Mouse (Mus musculus): Measurements from ENCODE around the gene Dolpp1.
"Not testable (repeated sequence)": the region's sequence is repeated elsewhere in the genome, so short reads cannot be mapped to it uniquely, and the experiment has no call there.

Gene Dolpp1

DNA sequence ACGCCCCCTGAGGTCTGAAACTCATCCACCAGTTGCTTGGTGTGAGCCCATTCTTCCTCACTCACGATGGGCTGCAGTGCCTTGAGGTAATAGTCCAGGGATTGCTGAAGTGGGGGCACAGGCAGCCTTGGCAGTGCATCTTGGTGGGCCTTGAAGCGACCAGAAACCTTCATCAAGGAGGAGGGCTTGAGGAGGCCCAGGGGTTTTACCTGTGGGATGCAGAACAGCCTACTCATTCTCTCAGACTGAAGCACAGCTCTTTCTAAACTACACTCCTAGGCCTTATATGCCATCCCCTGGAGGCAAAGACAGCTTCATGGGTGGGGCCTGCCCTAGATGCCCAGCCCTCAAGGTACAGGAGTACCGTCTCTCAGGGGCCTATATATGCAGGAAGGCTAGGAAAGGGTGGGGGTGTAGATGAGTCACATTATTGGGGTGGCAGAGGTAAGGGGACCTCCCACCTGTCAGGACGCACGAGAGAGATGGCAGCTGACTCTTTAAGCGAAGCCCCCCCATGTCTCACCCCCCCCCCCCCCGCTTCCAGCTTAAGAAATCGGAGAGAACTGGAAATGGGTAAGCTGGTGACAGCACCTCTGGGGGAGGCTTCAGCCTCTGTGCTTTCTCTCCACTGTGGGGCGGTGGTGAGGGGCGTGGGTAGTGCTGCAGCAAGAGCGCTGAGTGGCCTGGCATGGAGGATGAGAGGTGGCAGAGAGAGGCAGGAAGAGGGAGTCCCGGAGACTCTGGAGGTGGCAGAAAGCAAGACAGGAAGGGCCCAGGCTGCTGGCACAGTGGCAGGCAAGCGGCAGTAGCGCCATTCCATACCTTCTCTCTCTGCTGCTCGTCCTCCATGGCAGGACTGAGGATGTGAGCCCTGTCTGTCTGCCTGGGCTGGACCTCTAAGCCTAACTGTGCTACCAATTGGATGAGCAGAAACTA lies 21.3 kb downstream of the Dolpp1 start:
- peak; percentile 56 to 58 for DNase-seq

DNA sequence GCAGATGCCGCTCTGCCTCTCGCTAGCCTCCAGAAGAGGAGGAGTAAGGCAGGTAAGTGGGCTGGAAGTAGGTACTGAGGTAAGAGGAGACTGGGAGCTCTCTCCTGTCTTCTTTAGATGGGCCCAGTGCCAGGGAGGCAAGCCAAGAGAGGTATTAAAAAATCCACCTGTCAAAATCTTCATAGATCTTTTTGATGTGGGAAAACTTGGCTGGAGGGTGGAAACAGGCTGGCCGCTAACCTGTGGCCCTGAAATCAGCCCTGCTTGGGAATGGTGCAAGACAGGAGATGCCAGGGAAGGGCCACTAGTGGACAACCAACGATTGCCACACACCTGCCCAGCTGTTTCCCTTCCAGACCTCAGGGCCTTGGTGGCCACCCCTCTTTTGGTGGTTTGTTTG lies 22.0 kb downstream of the Dolpp1 start:
- DNase-seq, result peak in 1 of 2 experiments; percentile 70

DNA sequence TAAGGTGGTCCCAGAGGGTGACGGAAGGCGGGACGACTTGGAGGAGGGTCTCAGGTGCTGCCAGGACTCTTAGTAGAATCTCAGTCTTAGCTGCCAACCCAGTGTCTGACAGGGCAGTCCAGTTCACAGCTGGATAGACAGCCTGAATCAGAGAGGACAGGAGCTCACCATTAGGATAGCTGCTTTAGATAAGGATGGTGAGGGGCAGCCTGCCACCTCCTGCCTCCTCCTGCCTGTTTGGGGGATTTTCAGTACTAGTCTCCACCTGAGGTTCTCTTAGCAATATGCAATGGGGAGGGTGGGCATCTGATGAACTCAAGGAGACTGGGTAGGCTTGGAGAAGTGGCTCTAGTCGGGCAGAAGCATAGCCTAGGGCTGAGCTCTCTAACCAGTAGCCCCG lies 22.6 kb downstream of the Dolpp1 start:
- no peak for DNase-seq

GRCm38 (mm10) chr2:30415157-30415935 lies 23.3 kb downstream of the Dolpp1 start, which contains the start of gene Crat:
TSS of gene Crat (minus strand) at chr2:30415813.
- DNase-seq, result peak; percentile 93 to 96

DNA sequence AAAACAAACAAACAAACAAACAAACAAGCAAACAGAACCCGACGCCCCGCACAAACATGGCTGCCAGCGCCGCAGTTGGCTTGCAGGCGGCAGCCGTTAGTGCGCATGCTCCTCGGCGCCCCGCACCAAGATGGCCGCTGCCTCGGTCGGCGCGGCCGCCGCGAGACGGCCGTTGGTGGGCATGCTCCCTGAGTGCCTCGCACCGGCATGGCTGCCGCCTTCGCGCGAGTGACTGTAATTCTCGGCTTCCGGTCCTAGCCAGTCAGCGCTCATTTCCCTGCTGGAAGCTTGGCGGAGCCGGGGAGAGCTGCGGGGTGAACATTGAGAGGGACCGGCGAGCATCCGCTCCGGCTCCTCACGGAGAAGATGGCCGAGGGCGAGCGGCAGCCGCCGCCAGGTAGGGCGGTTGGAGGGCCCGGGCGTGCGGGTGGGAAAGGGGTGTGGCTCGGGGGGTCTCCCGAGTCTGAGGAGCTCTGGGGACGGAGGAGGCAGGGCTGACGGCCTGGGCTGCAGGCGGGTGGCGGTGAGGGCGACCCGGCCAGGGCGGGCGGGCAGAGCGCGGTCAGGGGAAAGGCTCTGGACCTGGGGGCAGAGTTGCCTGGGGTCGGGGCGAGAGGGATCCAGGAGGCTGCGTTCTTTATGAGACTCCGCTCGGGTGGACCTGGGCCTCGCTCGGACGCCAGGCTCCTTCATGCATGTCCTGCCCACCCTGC lies 24.0 kb downstream of the Dolpp1 start, which contains the start of gene Ptpa:
Gene Ptpa, plus strand, starts transcription at position 104 of the 713 bp plus-strand sequence.
- peak; percentile 95 to 96 for DNase-seq

GRCm38 (mm10) chr2:30416649-30416965 lies 24.6 kb downstream of the Dolpp1 start:
- no peak for DNase-seq

GRCm38 (mm10) chr2:30417154-30417553 lies 25.1 kb downstream of the Dolpp1 start:
- DNase-seq, result not testable (repeated sequence)

GRCm38 (mm10) chr2:30417595-30418165 lies 25.6 kb downstream of the Dolpp1 start:
- DNase-seq, result no peak

- no peak for DNase-seq
Measured at GRCm38 (mm10) chr2:30418259-30418658, 26.2 kb downstream of the Dolpp1 start.

DNA sequence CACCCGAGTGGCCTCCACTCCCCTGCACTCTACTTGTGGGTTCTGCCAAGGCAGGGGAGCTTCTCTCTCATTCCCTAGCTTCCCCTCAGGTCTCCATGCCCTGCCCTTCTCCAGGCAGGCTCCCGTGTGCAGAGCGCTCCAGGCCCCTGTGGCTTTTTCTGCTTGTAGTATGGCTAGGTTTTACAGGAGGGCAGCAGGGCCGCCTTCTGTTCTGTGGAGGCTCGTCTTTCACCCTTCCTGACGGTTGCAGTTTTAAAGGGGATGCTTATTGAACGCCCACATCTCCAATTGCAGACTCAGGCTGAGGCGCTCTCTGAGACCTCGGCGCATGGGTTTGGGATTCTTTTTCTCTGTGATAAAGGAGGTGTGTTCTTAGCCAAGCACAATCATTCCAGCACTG lies 27.1 kb downstream of the Dolpp1 start:
- DNase-seq, result peak in 1 of 2 experiments; percentile 56

GRCm38 (mm10) chr2:30421432-30421831 lies 29.4 kb downstream of the Dolpp1 start:
- no peak for DNase-seq

DNA sequence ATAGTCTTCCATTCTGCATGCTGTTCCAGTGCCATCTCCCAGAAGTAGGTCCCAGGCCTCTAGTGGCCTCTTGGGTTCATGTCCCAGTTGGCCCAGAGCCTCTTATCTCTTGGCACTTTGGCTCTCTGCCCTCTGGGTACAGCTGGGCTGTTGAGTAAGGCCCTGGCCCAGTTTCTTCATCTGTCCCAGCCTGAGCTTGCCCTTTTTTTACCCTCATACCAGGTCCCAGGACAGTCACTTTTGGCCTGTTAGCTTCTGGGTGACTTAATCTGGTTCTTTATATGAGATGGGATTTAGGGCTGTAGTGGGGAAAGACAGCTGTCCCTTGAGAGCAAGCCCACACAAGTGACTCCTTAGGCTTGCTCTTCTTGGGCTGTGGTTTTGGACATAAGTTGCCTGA lies 37.1 kb downstream of the Dolpp1 start:
- peak in 1 of 2 experiments; percentile 60 for DNase-seq

DNA sequence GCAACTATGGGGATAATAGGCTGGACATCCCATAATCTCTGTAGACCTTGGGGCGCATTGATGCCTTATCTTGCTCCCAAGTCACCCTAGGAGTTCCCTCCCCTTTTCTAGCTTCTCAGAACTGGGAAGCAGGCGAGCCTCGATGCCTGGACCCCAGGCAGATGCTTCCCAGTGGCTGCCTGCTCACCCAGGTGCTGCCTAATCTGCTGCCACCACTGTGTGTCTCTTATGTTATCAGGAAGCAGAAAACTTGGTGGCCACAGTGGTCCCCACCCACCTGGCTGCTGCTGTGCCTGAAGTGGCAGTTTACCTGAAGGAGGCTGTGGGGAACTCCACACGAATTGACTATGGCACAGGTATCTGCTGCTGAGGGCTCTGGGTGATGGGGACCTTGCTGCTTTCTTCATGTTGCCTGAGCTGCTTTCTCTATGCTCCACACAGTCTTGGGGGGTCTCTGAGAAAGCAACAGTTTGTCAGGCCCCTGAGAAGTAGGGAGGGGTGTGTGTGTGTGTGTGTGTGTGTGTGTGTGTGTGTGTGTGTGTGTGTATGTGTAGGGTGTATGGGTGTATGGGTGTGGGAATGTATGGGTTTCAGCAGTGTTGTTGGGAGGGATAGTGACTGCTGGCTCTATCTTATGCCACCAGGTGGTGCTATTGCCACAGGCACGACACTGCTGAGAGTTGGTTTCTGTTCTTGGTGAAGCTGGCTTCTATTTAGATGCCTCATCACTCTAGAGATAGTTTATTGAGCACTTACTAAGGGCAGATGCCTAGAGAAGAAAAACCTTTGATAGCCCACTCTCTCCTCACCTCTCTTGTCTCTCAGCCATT lies 43.5 kb downstream of the Dolpp1 start:
- DNase-seq, result peak; percentile 79 to 85

GRCm38 (mm10) chr2:30436156-30436545 lies 44.1 kb downstream of the Dolpp1 start:
- DNase-seq, result no peak

DNA sequence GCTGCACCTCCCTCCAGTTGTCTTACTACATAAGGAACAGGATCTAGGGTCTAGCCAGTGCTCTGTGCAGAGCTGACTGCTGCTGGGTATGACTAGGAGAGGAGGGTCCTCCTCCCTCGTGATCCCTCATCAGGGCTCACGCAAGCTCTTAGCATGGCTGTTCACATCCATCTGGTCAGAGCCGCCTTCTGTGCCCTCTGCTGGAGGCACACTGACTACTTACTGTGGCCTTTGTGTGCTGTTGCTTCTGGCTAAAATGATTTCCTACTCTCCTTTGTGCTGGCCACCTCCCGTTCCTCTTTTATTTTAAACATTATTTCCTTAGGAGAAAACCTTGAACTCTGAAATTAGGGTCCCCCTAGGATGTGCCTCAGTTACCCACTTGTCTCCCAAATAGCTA lies 44.8 kb downstream of the Dolpp1 start:
- DNase-seq, result no peak

- no peak for DNase-seq
Measured at GRCm38 (mm10) chr2:30437791-30438190, 45.7 kb downstream of the Dolpp1 start.

GRCm38 (mm10) chr2:30439631-30440030 lies 47.6 kb downstream of the Dolpp1 start:
- no peak for DNase-seq

- DNase-seq, result no peak
Measured at GRCm38 (mm10) chr2:30440211-30440700, 48.2 kb downstream of the Dolpp1 start.

DNA sequence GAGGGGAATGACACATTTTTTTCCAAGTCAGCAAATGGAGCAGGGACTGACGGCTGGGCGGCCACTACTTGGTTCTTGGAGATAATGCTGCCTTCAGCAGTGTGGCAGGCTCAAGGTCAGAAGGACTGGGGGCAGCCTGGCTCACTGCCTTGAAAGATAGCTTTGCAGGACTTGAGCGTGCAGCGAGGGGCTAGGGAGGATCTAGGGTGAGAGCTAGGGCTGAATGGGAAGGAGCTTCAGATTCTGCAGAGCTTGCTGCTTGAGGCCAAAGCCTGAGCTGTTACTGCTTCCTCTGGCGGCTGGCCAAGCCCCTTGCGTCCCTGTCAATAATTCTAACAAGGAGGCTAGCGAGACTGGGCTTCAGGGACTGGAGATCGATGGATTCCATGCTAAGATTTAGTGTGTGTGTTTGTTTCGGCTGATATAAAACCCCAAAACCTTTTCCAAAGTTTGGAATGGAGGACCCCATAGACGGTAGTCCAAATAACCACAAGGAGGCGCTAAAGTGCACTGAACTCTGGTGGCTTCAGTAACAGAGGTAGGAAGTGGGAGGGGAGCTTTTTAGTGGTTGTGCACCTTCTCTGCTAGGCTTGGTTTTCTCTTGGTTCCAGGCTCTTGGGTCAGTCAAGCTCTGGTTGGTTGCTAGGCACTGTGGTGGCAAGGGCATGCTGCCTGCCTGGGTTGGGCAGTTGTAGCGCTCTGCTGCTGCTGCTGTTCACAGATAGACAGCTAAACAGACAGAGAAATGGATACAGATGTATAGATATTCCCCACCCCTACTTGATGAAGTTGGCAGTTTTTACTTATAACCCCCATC lies 48.9 kb downstream of the Dolpp1 start:
- peak; percentile 63 to 65 for DNase-seq

Measured in cerebellum, postnatal 25 days (tissue).